Mouse (Mus musculus): ENCODE measurements around the gene Nat10. TPM values are rescaled to one million over a fixed set of nuclear protein-coding genes. Genes with fewer than 3 reads are reported as not detected.
A peak's percentile ranks its signal among the peaks of the same experiment; 100 is the strongest.

The Nat10 gene
- polyA plus RNA-seq, 1 experiment from 2014 or later, result 25.7 TPM

GRCm38 (mm10) chr2:103706226-103706625 is 54.8 kb downstream of the Nat10 start:
- Histone ChIP-seq H3K4me2 (replicated peaks) (no peak overlapping the region), H3K27ac (replicated peaks) (no peak overlapping the region), H3K9ac (replicated peaks) (no peak overlapping the region), H3K9me3 (no peaks in the 10 kb centered on the region), H3K4me1 (peaks cover 6% of the 10 kb centered on the region; the same call in 1 of the 2 replicates), H3K36me3 (no peaks in the 10 kb centered on the region), H3K27me3 (no peaks in the 10 kb centered on the region), H3K4me3 (no peak overlapping the region)
- peak; percentile 62 for ATAC-seq (replicated peaks)
- 36% methylated on average over 11 of the region's 11 CpGs for WGBS

GRCm38 (mm10) chr2:103705826-103706225 is 55.2 kb downstream of the Nat10 start:
- H3K9me3 ChIP-seq, result no peaks in the 10 kb centered on the region
- H3K4me2 ChIP-seq (replicated peaks), result no peak overlapping the region
- no peak overlapping the region for H3K4me3 ChIP-seq
- no peaks in the 10 kb centered on the region for H3K27me3 ChIP-seq
- WGBS, result 77% methylated on average over 4 of the region's 4 CpGs
- H3K36me3 ChIP-seq, result no peaks in the 10 kb centered on the region
- no peak overlapping the region for H3K27ac ChIP-seq (replicated peaks)
- ATAC-seq (replicated peaks), result peak; percentile 11; the same call in 1 of the 2 replicates
- H3K9ac ChIP-seq (replicated peaks), result no peak overlapping the region
- peaks cover 6% of the 10 kb centered on the region; the same call in 1 of the 2 replicates for H3K4me1 ChIP-seq

- H3K9me3 ChIP-seq, result no peaks in the 10 kb centered on the region
- H3K27me3 ChIP-seq, result no peaks in the 10 kb centered on the region
- ATAC-seq (replicated peaks), result no peak
- no peaks in the 10 kb centered on the region for H3K36me3 ChIP-seq
- H3K4me3 ChIP-seq, result no peak overlapping the region
- no peak overlapping the region for H3K27ac ChIP-seq (replicated peaks)
- WGBS, result 75% methylated on average over 4 of the region's 4 CpGs
- H3K4me1 ChIP-seq, result peaks cover 6% of the 10 kb centered on the region; the same call in 1 of the 2 replicates
- no peak overlapping the region for H3K4me2 ChIP-seq (replicated peaks)
- H3K9ac ChIP-seq (replicated peaks), result no peak overlapping the region
These were observed 57.2 kb downstream of the Nat10 start for GRCm38 (mm10) chr2:103703865-103704264.

GRCm38 (mm10) chr2:103703336-103703735 is 57.7 kb downstream of the Nat10 start:
- no peak overlapping the region for H3K27ac ChIP-seq (replicated peaks)
- ATAC-seq (replicated peaks), result no peak
- no peaks in the 10 kb centered on the region for H3K36me3 ChIP-seq

GRCm38 (mm10) chr2:103700514-103700913 is 60.6 kb downstream of the Nat10 start:
- no peak for ATAC-seq (replicated peaks)

More at GRCm38 (mm10) chr2:103703336-103703735, 57.7 kb downstream of the Nat10 start:
- Histone ChIP-seq H3K4me1 (peaks cover 6% of the 10 kb centered on the region; the same call in 1 of the 2 replicates), H3K9ac (replicated peaks) (no peak overlapping the region), H3K4me3 (no peak overlapping the region), H3K9me3 (no peaks in the 10 kb centered on the region), H3K27me3 (no peaks in the 10 kb centered on the region), H3K4me2 (replicated peaks) (no peak overlapping the region)
- WGBS, result 86% methylated on average over 10 of the region's 10 CpGs

GRCm38 (mm10) chr2:103696177-103696576 is 64.9 kb downstream of the Nat10 start:
- Histone ChIP-seq H3K4me3 (no peak overlapping the region), H3K36me3 (no peaks in the 10 kb centered on the region), H3K4me1 (peaks cover 3% of the 10 kb centered on the region; the same call in 1 of the 2 replicates), H3K9ac (replicated peaks) (no peak overlapping the region), H3K9me3 (no peaks in the 10 kb centered on the region), H3K4me2 (replicated peaks) (no peak overlapping the region), H3K27ac (replicated peaks) (no peak overlapping the region), H3K27me3 (no peaks in the 10 kb centered on the region)
- WGBS, result 73% methylated on average over 3 of the region's 3 CpGs
- ATAC-seq (replicated peaks), result no peak

More at GRCm38 (mm10) chr2:103700514-103700913, 60.6 kb downstream of the Nat10 start:
- H3K9me3 ChIP-seq, result no peaks in the 10 kb centered on the region
- no peak overlapping the region for H3K4me3 ChIP-seq
- no peaks in the 10 kb centered on the region for H3K27me3 ChIP-seq
- no peaks in the 10 kb centered on the region for H3K36me3 ChIP-seq
- no peaks in the 10 kb centered on the region for H3K4me1 ChIP-seq
- H3K27ac ChIP-seq (replicated peaks), result no peak overlapping the region
- H3K4me2 ChIP-seq (replicated peaks), result no peak overlapping the region
- 77% methylated on average over 12 of the region's 12 CpGs for WGBS
- H3K9ac ChIP-seq (replicated peaks), result no peak overlapping the region

- Histone ChIP-seq H3K36me3 (no peaks in the 10 kb centered on the region), H3K4me2 (replicated peaks) (no peak overlapping the region), H3K4me1 (peaks cover 15% of the 10 kb centered on the region), H3K4me3 (no peak overlapping the region), H3K9me3 (no peaks in the 10 kb centered on the region), H3K27ac (replicated peaks) (no peak overlapping the region), H3K9ac (replicated peaks) (no peak overlapping the region), H3K27me3 (no peaks in the 10 kb centered on the region)
- 80% methylated on average over 4 of the region's 4 CpGs for WGBS
- no peak for ATAC-seq (replicated peaks)
These were observed 66.1 kb downstream of the Nat10 start for GRCm38 (mm10) chr2:103694777-103695563.

- Histone ChIP-seq H3K27ac (replicated peaks) (no peak overlapping the region), H3K4me1 (peaks cover 16% of the 10 kb centered on the region), H3K9me3 (no peaks in the 10 kb centered on the region), H3K4me2 (replicated peaks) (no peak overlapping the region), H3K9ac (replicated peaks) (no peak overlapping the region), H3K27me3 (no peaks in the 10 kb centered on the region), H3K36me3 (no peaks in the 10 kb centered on the region), H3K4me3 (no peak overlapping the region)
- no peak for ATAC-seq (replicated peaks)
- 94% methylated on average over 1 of the region's 1 CpGs for WGBS
These were observed 68.3 kb downstream of the Nat10 start for GRCm38 (mm10) chr2:103692810-103693209.

- Histone ChIP-seq H3K27ac (replicated peaks) (no peak overlapping the region), H3K9ac (replicated peaks) (no peak overlapping the region), H3K9me3 (no peaks in the 10 kb centered on the region), H3K4me3 (no peak overlapping the region), H3K27me3 (no peaks in the 10 kb centered on the region), H3K36me3 (no peaks in the 10 kb centered on the region), H3K4me1 (peaks cover 16% of the 10 kb centered on the region), H3K4me2 (replicated peaks) (no peak overlapping the region)
- no peak for ATAC-seq (replicated peaks)
- 90% methylated on average over 1 of the region's 1 CpGs for WGBS
These were observed 69.8 kb downstream of the Nat10 start for GRCm38 (mm10) chr2:103691278-103691677.

- peak; percentile 33 for ATAC-seq (replicated peaks)
- 35% methylated on average over 5 of the region's 5 CpGs for WGBS
- no peaks in the 10 kb centered on the region for H3K9me3 ChIP-seq
- no peaks in the 10 kb centered on the region for H3K36me3 ChIP-seq
- no peak overlapping the region for H3K4me3 ChIP-seq
- H3K27ac ChIP-seq (replicated peaks), result peak overlapping the region; percentile 54
- H3K4me2 ChIP-seq (replicated peaks), result no peak overlapping the region
- H3K27me3 ChIP-seq, result no peaks in the 10 kb centered on the region
- no peak overlapping the region for H3K9ac ChIP-seq (replicated peaks)
- peaks cover 16% of the 10 kb centered on the region for H3K4me1 ChIP-seq
These were observed 70.2 kb downstream of the Nat10 start for GRCm38 (mm10) chr2:103690828-103691227.

GRCm38 (mm10) chr2:103690425-103690824 is 70.6 kb downstream of the Nat10 start:
- peak overlapping the region; percentile 54 for H3K27ac ChIP-seq (replicated peaks)
- no peak overlapping the region for H3K9ac ChIP-seq (replicated peaks)
- H3K4me2 ChIP-seq (replicated peaks), result no peak overlapping the region

GRCm38 (mm10) chr2:103687888-103688287 is 73.2 kb downstream of the Nat10 start:
- Histone ChIP-seq H3K4me1 (peaks cover 23% of the 10 kb centered on the region), H3K4me3 (no peak overlapping the region), H3K36me3 (no peaks in the 10 kb centered on the region), H3K4me2 (replicated peaks) (no peak overlapping the region), H3K27ac (replicated peaks) (no peak overlapping the region), H3K9me3 (no peaks in the 10 kb centered on the region), H3K27me3 (no peaks in the 10 kb centered on the region), H3K9ac (replicated peaks) (no peak overlapping the region)
- ATAC-seq (replicated peaks), result no peak

More at GRCm38 (mm10) chr2:103690425-103690824, 70.6 kb downstream of the Nat10 start:
- H3K4me3 ChIP-seq, result no peak overlapping the region
- no peaks in the 10 kb centered on the region for H3K27me3 ChIP-seq
- H3K9me3 ChIP-seq, result no peaks in the 10 kb centered on the region
- ATAC-seq (replicated peaks), result peak; percentile 88
- H3K4me1 ChIP-seq, result peaks cover 16% of the 10 kb centered on the region
- 5% methylated on average over 6 of the region's 6 CpGs for WGBS
- H3K36me3 ChIP-seq, result no peaks in the 10 kb centered on the region
